Mouse (Mus musculus): ENCODE measurements around the gene Tvp23a. TPM values are rescaled to one million over a fixed set of nuclear protein-coding genes. Genes with fewer than 3 reads are reported as not detected.

Gene Tvp23a
- 0.63 and 1.2 TPM in 2 replicates for polyA plus RNA-seq (2012; rRNA removed)

- TF ChIP-seq CTCF (IDR thresholded peaks at IDR 0.05; ENCODE audit: insufficient read depth, low read length): no peak
- peak; percentile 14; the same call in 1 of the 2 replicates for TF ChIP-seq POLR2A (IDR thresholded peaks at IDR 0.05; ENCODE audit: borderline replicate concordance, extremely low read depth, low read depth, low read length)
- 27% methylated on average over 12 of the region's 12 CpGs for WGBS
These were observed at the start of gene Tvp23a for GRCm38 (mm10) chr16:10447264-10447594. Gene Tvp23a, minus strand, starts transcription at chr16:10447362.

GRCm38 (mm10) chr16:10495824-10496298 is 48.7 kb upstream of the Tvp23a start:
- TF ChIP-seq POLR2A (IDR thresholded peaks at IDR 0.05; ENCODE audit: borderline replicate concordance, extremely low read depth, low read depth, low read length): no peak
- no peak for TF ChIP-seq CTCF (IDR thresholded peaks at IDR 0.05; ENCODE audit: insufficient read depth, low read length)
- no peak for DNase-seq

More at GRCm38 (mm10) chr16:10447264-10447594, at the start of gene Tvp23a:
- Histone ChIP-seq H3K4me3 (replicated peaks; ENCODE audit: extremely low read depth, low read depth, low read length) (no peak within 1 kb of the TSS), H3K4me1 (ENCODE audit: control insufficient read depth, insufficient read depth, low read length) (peaks cover 5% of the 10 kb centered on the region; the same call in 1 of the 2 replicates)
- no peak for DNase-seq

GRCm38 (mm10) chr16:10492587-10492986 is 45.4 kb upstream of the Tvp23a start:
- H3K4me1 ChIP-seq (ENCODE audit: control insufficient read depth, insufficient read depth, low read length): 0 out of 2 replicates have a peak, but pooled peaks cover 2% of the 10 kb centered on the region
- WGBS: 80% methylated on average over 3 of the region's 3 CpGs
- no peak for DNase-seq
- TF ChIP-seq POLR2A (IDR thresholded peaks at IDR 0.05; ENCODE audit: borderline replicate concordance, extremely low read depth, low read depth, low read length) (no peak), CTCF (IDR thresholded peaks at IDR 0.05; ENCODE audit: insufficient read depth, low read length) (no peak)
- no peak overlapping the region for H3K4me3 ChIP-seq (replicated peaks; ENCODE audit: extremely low read depth, low read depth, low read length)

More at GRCm38 (mm10) chr16:10495824-10496298, 48.7 kb upstream of the Tvp23a start:
- no peaks in the 10 kb centered on the region; the same call in 1 of the 2 replicates for H3K4me1 ChIP-seq (ENCODE audit: control insufficient read depth, insufficient read depth, low read length)
- H3K4me3 ChIP-seq (replicated peaks; ENCODE audit: extremely low read depth, low read depth, low read length): no peak overlapping the region
- 49% methylated on average over 2 of the region's 2 CpGs for WGBS

- 81% methylated on average over 4 of the region's 4 CpGs for WGBS
- TF ChIP-seq CTCF (IDR thresholded peaks at IDR 0.05; ENCODE audit: insufficient read depth, low read length): no peak
- TF ChIP-seq POLR2A (IDR thresholded peaks at IDR 0.05; ENCODE audit: borderline replicate concordance, extremely low read depth, low read depth, low read length): no peak
- H3K4me1 ChIP-seq (ENCODE audit: control insufficient read depth, insufficient read depth, low read length): 0 out of 2 replicates have a peak, but pooled peaks cover 2% of the 10 kb centered on the region
- no peak for DNase-seq
- H3K4me3 ChIP-seq (replicated peaks; ENCODE audit: extremely low read depth, low read depth, low read length): no peak overlapping the region
These were observed 44.6 kb upstream of the Tvp23a start for GRCm38 (mm10) chr16:10491716-10492115.

- TF ChIP-seq POLR2A (IDR thresholded peaks at IDR 0.05; ENCODE audit: borderline replicate concordance, extremely low read depth, low read depth, low read length) (no peak), CTCF (IDR thresholded peaks at IDR 0.05; ENCODE audit: insufficient read depth, low read length) (no peak)
- Histone ChIP-seq H3K4me3 (replicated peaks; ENCODE audit: extremely low read depth, low read depth, low read length) (peak overlapping the region; percentile 39), H3K4me1 (ENCODE audit: control insufficient read depth, insufficient read depth, low read length) (0 out of 2 replicates have a peak, but pooled peaks cover 2% of the 10 kb centered on the region)
- 73% methylated on average over 18 of the region's 18 CpGs for WGBS
- no peak for DNase-seq
These were observed 43.5 kb upstream of the Tvp23a start for GRCm38 (mm10) chr16:10490503-10491150.

- DNase-seq: no peak
- WGBS: 13% methylated on average over 14 of the region's 14 CpGs
- Histone ChIP-seq H3K4me1 (ENCODE audit: control insufficient read depth, insufficient read depth, low read length) (0 out of 2 replicates have a peak, but pooled peaks cover 2% of the 10 kb centered on the region), H3K4me3 (replicated peaks; ENCODE audit: extremely low read depth, low read depth, low read length) (peak overlapping the region; percentile 71)
- TF ChIP-seq CTCF (IDR thresholded peaks at IDR 0.05; ENCODE audit: insufficient read depth, low read length) (no peak), POLR2A (IDR thresholded peaks at IDR 0.05; ENCODE audit: borderline replicate concordance, extremely low read depth, low read depth, low read length) (no peak)
These were observed 42.8 kb upstream of the Tvp23a start for GRCm38 (mm10) chr16:10489904-10490457.

- Histone ChIP-seq H3K4me1 (ENCODE audit: control insufficient read depth, insufficient read depth, low read length) (0 out of 2 replicates have a peak, but pooled peaks cover 2% of the 10 kb centered on the region), H3K4me3 (replicated peaks; ENCODE audit: extremely low read depth, low read depth, low read length) (peak overlapping the region; percentile 71)
- TF ChIP-seq CTCF (IDR thresholded peaks at IDR 0.05; ENCODE audit: insufficient read depth, low read length): no peak
- no peak for TF ChIP-seq POLR2A (IDR thresholded peaks at IDR 0.05; ENCODE audit: borderline replicate concordance, extremely low read depth, low read depth, low read length)
- DNase-seq: peak; percentile 35
- WGBS: 5% methylated on average over 9 of the region's 9 CpGs
These were observed 42.3 kb upstream of the Tvp23a start for GRCm38 (mm10) chr16:10489483-10489882.

GRCm38 (mm10) chr16:10488769-10489481 is 41.8 kb upstream of the Tvp23a start:
- TF ChIP-seq POLR2A (IDR thresholded peaks at IDR 0.05; ENCODE audit: borderline replicate concordance, extremely low read depth, low read depth, low read length) (no peak), CTCF (IDR thresholded peaks at IDR 0.05; ENCODE audit: insufficient read depth, low read length) (no peak)
- DNase-seq: no peak
- Histone ChIP-seq H3K4me3 (replicated peaks; ENCODE audit: extremely low read depth, low read depth, low read length) (peak overlapping the region; percentile 71), H3K4me1 (ENCODE audit: control insufficient read depth, insufficient read depth, low read length) (0 out of 2 replicates have a peak, but pooled peaks cover 2% of the 10 kb centered on the region)
- 65% methylated on average over 7 of the region's 7 CpGs for WGBS

- WGBS: 76% methylated on average over 8 of the region's 8 CpGs
- Histone ChIP-seq H3K4me1 (ENCODE audit: control insufficient read depth, insufficient read depth, low read length) (0 out of 2 replicates have a peak, but pooled peaks cover 2% of the 10 kb centered on the region), H3K4me3 (replicated peaks; ENCODE audit: extremely low read depth, low read depth, low read length) (peak overlapping the region; percentile 6)
- DNase-seq: no peak
- TF ChIP-seq POLR2A (IDR thresholded peaks at IDR 0.05; ENCODE audit: borderline replicate concordance, extremely low read depth, low read depth, low read length) (no peak), CTCF (IDR thresholded peaks at IDR 0.05; ENCODE audit: insufficient read depth, low read length) (no peak)
These were observed 40.8 kb upstream of the Tvp23a start for GRCm38 (mm10) chr16:10487895-10488493.
